Mouse (Mus musculus): ENCODE data around the gene Shpk. TPM values are rescaled to one million over a fixed set of nuclear protein-coding genes. Genes with fewer than 3 reads are reported as not detected.

Gene Shpk
- polyA plus RNA-seq, 1 experiment from 2014 or later = 3.9 TPM

DNA sequence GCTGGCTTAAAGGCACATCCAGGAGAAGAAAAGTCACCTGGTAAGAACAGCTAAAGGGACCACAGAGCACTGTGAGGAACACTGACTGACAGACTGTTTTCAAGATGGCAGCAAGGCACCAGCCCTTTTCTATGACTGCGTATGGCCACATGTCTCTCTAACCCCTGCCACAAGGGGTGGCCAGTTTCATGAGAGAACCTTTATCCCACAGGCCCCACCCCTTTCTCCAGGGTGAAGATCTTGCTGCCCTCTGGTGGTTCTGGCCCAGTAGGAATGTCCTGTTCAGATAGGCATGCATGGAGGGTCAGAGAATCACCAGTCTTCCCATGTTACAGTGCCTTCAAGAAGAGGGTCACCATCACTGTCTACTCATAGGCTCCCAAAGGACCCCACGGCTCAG, 24.7 kb downstream of the Shpk start:
- Histone ChIP-seq H3K4me1 (replicated peaks; ENCODE audit: insufficient read depth, low read length) (no peaks in the 10 kb centered on the region), H3K27me3 (ENCODE audit: insufficient read depth, low read length) (no peaks in the 10 kb centered on the region), H3K4me2 (ENCODE audit: low read length) (no peak overlapping the region), H3K36me3 (ENCODE audit: insufficient read depth, low read length) (no peaks in the 10 kb centered on the region), H3K9me3 (replicated peaks; ENCODE audit: low read length) (no peaks in the 10 kb centered on the region), H3K4me3 (replicated peaks; ENCODE audit: low read depth, low read length) (no peak overlapping the region), H3K27ac (no peak overlapping the region), H3K9ac (ENCODE audit: low read depth, low read length) (no peak overlapping the region)
- ATAC-seq (replicated peaks; ENCODE audit: low FRiP score, low read depth) = 0 out of 2 replicates have a peak, but pooled peaks have one; percentile 13
- TF ChIP-seq CTCF (IDR thresholded peaks at IDR 0.05; ENCODE audit: low read depth) = peak; percentile 54; the same call in 1 of the 2 replicates
- peak; percentile 12 for DNase-seq (ENCODE audit: low spot score)
- 62% methylated on average over 2 of the region's 2 CpGs for WGBS

DNA sequence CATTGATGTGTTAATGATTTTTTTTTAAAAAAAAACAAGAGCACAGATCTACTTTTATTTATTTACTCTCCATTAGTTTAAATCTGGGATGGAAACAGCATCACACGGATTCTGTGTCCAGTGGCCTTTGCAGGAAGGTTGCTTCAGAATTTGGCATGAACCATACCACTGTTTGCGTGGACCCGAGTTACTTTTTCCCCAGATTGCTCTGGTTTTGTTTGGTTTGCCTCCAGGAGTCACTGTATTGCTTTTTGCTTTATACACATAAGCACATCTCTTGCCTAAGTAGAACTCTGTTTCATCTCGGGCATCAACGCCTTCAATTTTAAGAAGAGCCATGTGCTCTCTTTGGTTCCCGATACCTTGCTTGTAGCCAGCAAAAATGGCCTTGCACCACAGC, 26.6 kb downstream of the Shpk start:
- Histone ChIP-seq H3K4me1 (replicated peaks; ENCODE audit: insufficient read depth, low read length) (no peaks in the 10 kb centered on the region), H3K36me3 (ENCODE audit: insufficient read depth, low read length) (no peaks in the 10 kb centered on the region), H3K4me2 (ENCODE audit: low read length) (no peak overlapping the region), H3K9me3 (replicated peaks; ENCODE audit: low read length) (no peaks in the 10 kb centered on the region), H3K4me3 (replicated peaks; ENCODE audit: low read depth, low read length) (no peak overlapping the region), H3K27me3 (ENCODE audit: insufficient read depth, low read length) (no peaks in the 10 kb centered on the region), H3K9ac (ENCODE audit: low read depth, low read length) (no peak overlapping the region), H3K27ac (no peak overlapping the region)
- ATAC-seq (replicated peaks; ENCODE audit: low FRiP score, low read depth) = no peak
- DNase-seq (ENCODE audit: low spot score) = no peak
- TF ChIP-seq CTCF (IDR thresholded peaks at IDR 0.05; ENCODE audit: low read depth) = no peak
- WGBS = 86% methylated on average over 6 of the region's 6 CpGs

DNA sequence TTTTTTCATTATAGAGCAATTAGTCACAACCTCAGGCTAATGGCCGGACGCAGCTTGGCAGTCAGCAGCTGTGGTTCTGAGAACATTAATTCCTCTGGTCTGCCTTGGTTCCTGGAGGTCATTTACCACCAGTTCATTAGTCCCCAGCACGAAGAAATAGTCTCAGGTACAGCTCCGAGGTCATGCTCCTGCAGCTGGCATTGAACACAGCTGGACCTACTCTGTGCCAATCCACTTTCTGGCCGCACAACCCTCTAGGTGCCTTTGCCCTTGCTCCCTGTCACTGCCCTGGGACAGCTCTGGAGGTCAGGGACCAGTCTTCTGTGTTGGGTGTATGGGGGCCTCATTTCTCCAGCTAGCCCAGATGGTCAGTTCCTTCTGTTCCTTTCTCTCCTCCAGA, 29.6 kb downstream of the Shpk start:
- Histone ChIP-seq H3K9ac (ENCODE audit: low read depth, low read length) (no peak overlapping the region), H3K27ac (no peak overlapping the region), H3K36me3 (ENCODE audit: insufficient read depth, low read length) (no peaks in the 10 kb centered on the region), H3K4me2 (ENCODE audit: low read length) (no peak overlapping the region), H3K9me3 (replicated peaks; ENCODE audit: low read length) (no peaks in the 10 kb centered on the region), H3K4me3 (replicated peaks; ENCODE audit: low read depth, low read length) (no peak overlapping the region), H3K27me3 (ENCODE audit: insufficient read depth, low read length) (no peaks in the 10 kb centered on the region), H3K4me1 (replicated peaks; ENCODE audit: insufficient read depth, low read length) (no peaks in the 10 kb centered on the region)
- WGBS = 72% methylated on average over 5 of the region's 5 CpGs
- ATAC-seq (replicated peaks; ENCODE audit: low FRiP score, low read depth) = no peak
- no peak for TF ChIP-seq CTCF (IDR thresholded peaks at IDR 0.05; ENCODE audit: low read depth)
- DNase-seq (ENCODE audit: low spot score) = no peak

DNA sequence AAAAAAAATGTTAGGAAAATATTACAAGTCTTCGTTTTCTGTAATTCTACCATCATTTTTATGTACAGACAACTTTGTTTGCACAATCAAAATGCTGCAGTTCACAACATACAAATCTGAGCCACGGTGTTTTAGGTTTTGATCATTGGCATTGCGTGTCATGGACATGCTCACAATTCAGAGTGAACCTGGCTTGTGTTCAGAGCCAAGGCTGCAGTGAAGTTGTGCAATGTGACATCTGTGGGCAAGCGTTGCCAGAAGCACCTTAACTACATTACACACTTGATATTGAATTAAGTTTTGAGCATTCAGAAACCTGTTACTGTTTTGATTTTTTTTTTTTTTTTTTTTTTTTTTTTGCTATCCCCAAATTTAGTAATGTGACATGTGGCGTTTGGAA, 30.8 kb downstream of the Shpk start:
- Histone ChIP-seq H3K4me2 (ENCODE audit: low read length) (no peak overlapping the region), H3K27me3 (ENCODE audit: insufficient read depth, low read length) (no peaks in the 10 kb centered on the region), H3K27ac (no peak overlapping the region), H3K4me3 (replicated peaks; ENCODE audit: low read depth, low read length) (no peak overlapping the region), H3K9me3 (replicated peaks; ENCODE audit: low read length) (no peaks in the 10 kb centered on the region), H3K4me1 (replicated peaks; ENCODE audit: insufficient read depth, low read length) (no peaks in the 10 kb centered on the region), H3K9ac (ENCODE audit: low read depth, low read length) (no peak overlapping the region), H3K36me3 (ENCODE audit: insufficient read depth, low read length) (no peaks in the 10 kb centered on the region)
- ATAC-seq (replicated peaks; ENCODE audit: low FRiP score, low read depth) (no peak), DNase-seq (ENCODE audit: low spot score) (no peak)
- no peak for TF ChIP-seq CTCF (IDR thresholded peaks at IDR 0.05; ENCODE audit: low read depth)
- WGBS = 84% methylated on average over 5 of the region's 5 CpGs

DNA sequence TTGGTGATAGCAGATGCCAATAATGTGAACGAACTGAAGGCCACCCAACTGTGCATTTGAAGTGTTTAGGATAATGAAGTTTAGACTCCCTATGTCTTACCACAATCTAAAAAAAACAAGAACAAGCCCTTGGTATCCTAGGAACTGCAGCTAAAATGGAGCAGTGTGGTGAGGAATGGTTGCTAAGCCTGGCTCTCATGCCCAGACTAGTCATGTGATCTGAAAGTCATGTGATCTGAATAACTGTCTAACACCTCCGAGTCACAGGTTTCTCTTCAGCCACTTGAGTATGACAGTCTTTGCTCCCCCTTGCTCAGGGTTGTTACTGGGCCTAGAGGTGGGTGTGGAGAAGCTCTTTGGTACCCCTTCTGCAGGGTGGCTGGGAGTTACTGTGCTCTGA, 33.3 kb downstream of the Shpk start:
- 62% methylated on average over 2 of the region's 2 CpGs for WGBS

DNA sequence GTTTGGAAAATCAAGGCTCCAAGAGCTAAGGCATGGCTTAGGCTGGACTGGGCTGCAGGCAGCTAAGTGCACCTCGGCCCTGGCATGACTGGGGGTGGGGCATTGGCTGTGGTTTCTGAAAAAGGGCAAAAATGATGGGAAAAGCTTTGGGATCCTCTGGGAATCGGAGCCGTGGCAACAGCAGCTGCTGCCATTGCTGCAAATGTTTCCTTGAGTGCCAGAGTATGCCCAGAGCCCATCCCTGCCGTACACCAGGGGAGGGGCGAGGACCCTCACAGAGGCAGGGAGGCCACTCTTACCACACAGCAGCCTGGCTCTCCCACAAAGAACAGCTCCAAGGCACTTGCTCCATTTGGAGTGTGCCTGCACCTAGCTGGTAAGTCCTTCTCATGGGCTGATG, 34.7 kb downstream of the Shpk start, which contains the start of gene Trpv1:
Trpv1 (plus strand) TSS at position 301 of the 400 bp plus-strand sequence.
- no peak within 1 kb of the TSS for H3K4me2 ChIP-seq (ENCODE audit: low read length)
- H3K4me3 ChIP-seq (replicated peaks; ENCODE audit: low read depth, low read length) = no peak within 1 kb of the TSS
- DNase-seq (ENCODE audit: low spot score) (no peak), ATAC-seq (replicated peaks; ENCODE audit: low FRiP score, low read depth) (no peak)
- H3K9me3 ChIP-seq (replicated peaks; ENCODE audit: low read length) = no peaks in the 10 kb centered on the region
- no peak within 1 kb of the TSS for H3K27ac ChIP-seq
- H3K27me3 ChIP-seq (ENCODE audit: insufficient read depth, low read length) = no peaks in the 10 kb centered on the region
- no peaks in the 10 kb centered on the region for H3K36me3 ChIP-seq (ENCODE audit: insufficient read depth, low read length)
- H3K4me1 ChIP-seq (replicated peaks; ENCODE audit: insufficient read depth, low read length) = no peaks in the 10 kb centered on the region
- no peak within 1 kb of the TSS for H3K9ac ChIP-seq (ENCODE audit: low read depth, low read length)
- WGBS = 87% methylated on average over 5 of the region's 5 CpGs
- TF ChIP-seq CTCF (IDR thresholded peaks at IDR 0.05; ENCODE audit: low read depth) = no peak

More for the DNA sequence above, 33.3 kb downstream of the Shpk start:
- Histone ChIP-seq H3K36me3 (ENCODE audit: insufficient read depth, low read length) (no peaks in the 10 kb centered on the region), H3K4me3 (replicated peaks; ENCODE audit: low read depth, low read length) (no peak overlapping the region), H3K27ac (no peak overlapping the region), H3K4me2 (ENCODE audit: low read length) (no peak overlapping the region), H3K4me1 (replicated peaks; ENCODE audit: insufficient read depth, low read length) (no peaks in the 10 kb centered on the region), H3K27me3 (ENCODE audit: insufficient read depth, low read length) (no peaks in the 10 kb centered on the region), H3K9me3 (replicated peaks; ENCODE audit: low read length) (no peaks in the 10 kb centered on the region), H3K9ac (ENCODE audit: low read depth, low read length) (no peak overlapping the region)
- ATAC-seq (replicated peaks; ENCODE audit: low FRiP score, low read depth) = no peak
- TF ChIP-seq CTCF (IDR thresholded peaks at IDR 0.05; ENCODE audit: low read depth) = no peak
- no peak for DNase-seq (ENCODE audit: low spot score)
